Mouse (Mus musculus): ENCODE results near the gene Abcg8. TPM values are rescaled to one million over a fixed set of nuclear protein-coding genes. Genes with fewer than 3 reads are reported as not detected.

The Abcg8 gene
- 0.40 and 0.44 TPM in 2 replicates for polyA plus RNA-seq (2015; fragmentation: Nextera tagmentation; extraction: Ambion mirVana)

DNA sequence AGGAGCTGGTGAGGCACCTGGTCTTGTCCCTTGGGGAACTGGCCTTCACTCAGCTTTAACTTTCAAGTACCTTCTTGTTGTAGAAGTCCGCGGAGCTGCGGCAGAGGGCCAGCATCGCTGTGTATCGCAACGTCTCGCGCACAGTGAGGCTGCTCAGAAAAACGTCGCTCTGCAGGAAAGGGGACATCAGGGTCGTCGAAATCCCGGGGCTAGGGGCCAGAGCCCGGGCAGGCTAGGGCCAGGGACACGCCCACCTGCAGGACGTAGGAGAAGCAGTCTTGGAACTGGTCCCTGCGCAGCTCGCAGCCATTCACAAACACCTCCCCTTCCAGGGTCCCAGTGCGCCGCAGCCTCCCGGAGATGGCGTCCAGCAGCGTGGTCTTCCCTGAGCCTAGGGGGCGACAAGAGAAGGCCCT, at the start of gene Abcg8:
TSS of gene Abcg8 (plus strand) at position 352 of the 416 bp plus-strand sequence.
- H3K9ac ChIP-seq: no peak within 1 kb of the TSS
- H3K9me3 ChIP-seq (replicated peaks): no peaks in the 10 kb centered on the region
- peak within 1 kb of the TSS; percentile 57 for H3K4me2 ChIP-seq
- peaks cover 40% of the 10 kb centered on the region for H3K27me3 ChIP-seq
- H3K4me1 ChIP-seq (replicated peaks): no peaks in the 10 kb centered on the region
- ATAC-seq (ENCODE audit: low read depth) (no peak), DNase-seq (no peak)
- peak within 1 kb of the TSS; percentile 27 for H3K4me3 ChIP-seq (replicated peaks)
- 2% methylated on average over 24 of the region's 24 CpGs for WGBS (ENCODE audit: insufficient replicate concordance)
- no peak within 1 kb of the TSS for H3K27ac ChIP-seq
- H3K36me3 ChIP-seq: no peaks in the 10 kb centered on the region

DNA sequence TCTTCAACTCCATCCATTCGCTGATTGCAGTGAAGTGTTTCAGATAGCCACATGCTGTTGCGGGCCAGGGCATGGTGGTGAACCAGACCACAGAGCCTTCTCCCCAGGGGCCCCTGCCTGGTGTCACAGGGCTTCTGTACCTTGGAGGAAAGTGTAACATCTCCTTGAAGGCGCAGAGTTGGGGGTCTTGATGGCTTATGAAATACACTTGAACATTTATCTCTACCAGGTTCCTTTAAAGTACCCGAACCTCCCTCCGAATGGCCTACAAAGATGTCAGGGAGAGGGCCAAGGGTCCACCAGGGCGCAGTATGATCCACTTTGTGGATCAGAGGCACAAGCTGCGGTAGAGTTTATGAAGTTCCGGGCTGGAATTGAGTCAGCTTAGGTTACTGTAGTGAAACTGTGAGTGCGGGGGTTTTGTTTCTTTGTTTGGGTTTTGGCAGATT, 49.2 kb upstream of the Abcg8 start:
- DNase-seq (no peak), ATAC-seq (ENCODE audit: low read depth) (no peak)
- Histone ChIP-seq H3K4me1 (replicated peaks) (peaks cover 9% of the 10 kb centered on the region; the same call in 1 of the 2 replicates), H3K9ac (no peak overlapping the region), H3K9me3 (replicated peaks) (no peaks in the 10 kb centered on the region), H3K4me3 (replicated peaks) (peak overlapping the region; percentile 52), H3K27me3 (no peaks in the 10 kb centered on the region), H3K36me3 (no peaks in the 10 kb centered on the region), H3K4me2 (peak overlapping the region; percentile 67), H3K27ac (no peak overlapping the region)
- WGBS (ENCODE audit: insufficient replicate concordance): 44% methylated on average over 9 of the region's 9 CpGs

DNA sequence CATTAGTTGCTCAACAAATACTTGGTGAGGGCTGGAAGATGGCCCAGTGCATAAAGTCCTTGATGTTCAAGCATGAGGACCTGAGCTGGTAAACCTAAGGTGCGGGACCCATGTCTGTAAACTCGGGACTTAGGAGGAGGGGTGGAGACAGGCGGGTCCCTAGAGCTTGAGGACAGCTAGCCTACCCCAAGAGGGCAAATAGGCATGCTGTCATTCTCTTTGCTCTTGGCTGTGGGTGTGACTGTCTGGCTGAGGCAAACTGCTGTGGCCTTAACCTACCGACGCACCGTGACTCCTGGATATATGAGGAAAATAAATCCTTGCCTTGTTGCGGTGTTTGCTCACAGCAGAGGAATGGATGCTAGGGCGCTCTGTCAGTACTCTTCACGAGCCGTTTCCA, 48.4 kb upstream of the Abcg8 start:
- WGBS (ENCODE audit: insufficient replicate concordance): 71% methylated on average over 10 of the region's 10 CpGs

DNA sequence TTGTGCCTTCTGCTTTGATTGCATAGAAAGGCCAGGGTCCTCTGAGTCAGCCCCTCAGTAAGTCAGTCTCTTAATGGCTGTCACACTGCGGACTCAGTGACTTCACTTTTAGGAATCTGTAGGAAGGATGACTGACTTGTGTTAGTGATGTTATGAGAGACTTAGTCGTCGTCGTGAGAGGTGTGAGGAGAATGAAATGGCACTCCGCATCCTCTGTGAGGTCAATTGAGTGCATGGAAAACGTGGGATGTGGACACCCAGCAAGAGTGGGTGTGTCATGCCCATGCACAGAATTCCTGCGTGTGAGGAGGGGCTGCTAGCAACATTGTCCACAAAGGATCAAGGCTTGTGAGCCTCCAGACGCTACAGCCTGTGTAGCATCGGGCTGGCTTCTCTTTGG, 47.5 kb upstream of the Abcg8 start:
- no peaks in the 10 kb centered on the region for H3K27me3 ChIP-seq
- WGBS (ENCODE audit: insufficient replicate concordance): 69% methylated on average over 9 of the region's 9 CpGs
- peaks cover 9% of the 10 kb centered on the region; the same call in 1 of the 2 replicates for H3K4me1 ChIP-seq (replicated peaks)
- H3K9ac ChIP-seq: no peak overlapping the region
- H3K36me3 ChIP-seq: no peaks in the 10 kb centered on the region
- no peak for DNase-seq
- H3K27ac ChIP-seq: no peak overlapping the region
- no peaks in the 10 kb centered on the region for H3K9me3 ChIP-seq (replicated peaks)
- ATAC-seq (ENCODE audit: low read depth): no peak
- no peak overlapping the region for H3K4me3 ChIP-seq (replicated peaks)
- no peak overlapping the region for H3K4me2 ChIP-seq

More for the DNA sequence above, 48.4 kb upstream of the Abcg8 start:
- H3K4me1 ChIP-seq (replicated peaks): peaks cover 9% of the 10 kb centered on the region; the same call in 1 of the 2 replicates
- H3K27me3 ChIP-seq: no peaks in the 10 kb centered on the region
- ATAC-seq (ENCODE audit: low read depth) (no peak), DNase-seq (no peak)
- no peak overlapping the region for H3K27ac ChIP-seq
- no peaks in the 10 kb centered on the region for H3K36me3 ChIP-seq
- H3K9me3 ChIP-seq (replicated peaks): no peaks in the 10 kb centered on the region
- H3K4me2 ChIP-seq: no peak overlapping the region
- H3K4me3 ChIP-seq (replicated peaks): no peak overlapping the region
- no peak overlapping the region for H3K9ac ChIP-seq

DNA sequence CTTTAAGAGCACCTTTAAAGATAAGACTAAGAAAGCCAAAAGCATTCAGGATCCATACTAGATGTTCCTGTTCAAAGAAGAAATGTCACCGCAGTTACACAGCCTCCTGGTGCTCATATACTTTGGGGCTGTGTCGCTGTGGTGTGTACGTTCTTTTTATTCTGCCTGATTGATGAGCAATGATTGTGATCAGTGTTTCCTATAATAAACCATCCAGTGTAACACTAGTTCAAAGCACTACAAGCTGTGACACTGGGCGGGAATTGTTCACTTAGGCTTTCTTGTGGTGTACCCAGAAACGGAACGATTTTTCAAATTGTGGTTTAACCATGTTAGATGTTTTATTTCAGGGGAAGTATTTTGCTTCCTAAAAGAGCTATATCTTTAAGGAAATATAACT, 44.3 kb upstream of the Abcg8 start:
- Histone ChIP-seq H3K4me1 (replicated peaks) (peaks cover 2% of the 10 kb centered on the region; the same call in 1 of the 2 replicates), H3K4me3 (replicated peaks) (no peak overlapping the region), H3K9me3 (replicated peaks) (no peaks in the 10 kb centered on the region), H3K4me2 (no peak overlapping the region), H3K27me3 (no peaks in the 10 kb centered on the region), H3K9ac (no peak overlapping the region), H3K27ac (no peak overlapping the region), H3K36me3 (no peaks in the 10 kb centered on the region)
- DNase-seq (no peak), ATAC-seq (ENCODE audit: low read depth) (no peak)
- 72% methylated on average over 6 of the region's 6 CpGs for WGBS (ENCODE audit: insufficient replicate concordance)

DNA sequence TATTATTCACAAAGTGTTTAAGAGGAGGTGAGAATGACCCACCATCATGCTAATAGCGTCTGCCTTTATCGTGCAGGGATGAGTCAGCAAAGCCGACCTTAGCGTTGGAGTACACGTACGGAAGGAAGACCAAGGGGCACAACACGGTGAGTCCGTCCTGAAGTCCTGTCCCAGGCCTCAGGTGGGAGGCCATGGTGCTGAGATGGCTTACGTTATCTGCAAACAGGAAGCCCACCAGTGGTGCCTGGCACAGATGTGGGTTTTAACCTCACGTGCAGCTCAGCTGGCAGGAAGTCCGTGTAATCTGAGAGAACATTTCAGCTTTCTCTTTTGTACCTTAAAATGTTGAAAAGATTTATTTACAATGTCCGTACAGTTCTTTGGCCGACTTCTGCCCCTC, 42.7 kb upstream of the Abcg8 start:
- 35% methylated on average over 13 of the region's 13 CpGs for WGBS (ENCODE audit: insufficient replicate concordance)
- H3K36me3 ChIP-seq: no peaks in the 10 kb centered on the region

DNA sequence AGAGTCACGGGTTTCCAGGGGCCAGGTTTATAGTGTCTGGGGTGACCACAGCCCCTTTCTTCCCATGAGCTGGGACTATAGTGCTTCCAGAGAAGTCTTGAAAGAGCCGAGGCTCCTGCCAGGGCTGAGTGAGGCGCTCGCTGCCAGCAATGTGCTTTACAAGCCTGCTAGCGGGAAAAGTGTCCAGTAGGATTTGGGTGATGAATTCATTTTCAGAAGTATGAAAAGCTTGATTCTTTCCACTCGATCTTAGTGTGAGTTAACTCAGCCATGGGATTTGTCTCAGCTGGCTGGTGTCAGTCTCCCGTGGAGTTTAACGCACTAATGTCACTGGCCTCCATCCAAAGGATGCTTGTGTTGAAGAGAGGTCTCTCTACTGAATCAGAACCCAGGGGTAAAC, 39.8 kb upstream of the Abcg8 start:
- no peaks in the 10 kb centered on the region for H3K27me3 ChIP-seq
- H3K27ac ChIP-seq: no peak overlapping the region
- H3K9ac ChIP-seq: no peak overlapping the region
- WGBS (ENCODE audit: insufficient replicate concordance): 68% methylated on average over 8 of the region's 8 CpGs
- H3K4me2 ChIP-seq: no peak overlapping the region
- no peaks in the 10 kb centered on the region for H3K4me1 ChIP-seq (replicated peaks)
- no peaks in the 10 kb centered on the region for H3K9me3 ChIP-seq (replicated peaks)
- no peaks in the 10 kb centered on the region for H3K36me3 ChIP-seq
- no peak overlapping the region for H3K4me3 ChIP-seq (replicated peaks)
- ATAC-seq (ENCODE audit: low read depth) (no peak), DNase-seq (no peak)

More for the DNA sequence above, 42.7 kb upstream of the Abcg8 start:
- no peaks in the 10 kb centered on the region for H3K9me3 ChIP-seq (replicated peaks)
- no peak for DNase-seq
- H3K4me1 ChIP-seq (replicated peaks): no peaks in the 10 kb centered on the region
- H3K27ac ChIP-seq: no peak overlapping the region
- H3K4me2 ChIP-seq: no peak overlapping the region; the same call in 1 of the 2 replicates
- no peak overlapping the region for H3K4me3 ChIP-seq (replicated peaks)
- no peaks in the 10 kb centered on the region for H3K27me3 ChIP-seq
- ATAC-seq (ENCODE audit: low read depth): no peak
- H3K9ac ChIP-seq: no peak overlapping the region

DNA sequence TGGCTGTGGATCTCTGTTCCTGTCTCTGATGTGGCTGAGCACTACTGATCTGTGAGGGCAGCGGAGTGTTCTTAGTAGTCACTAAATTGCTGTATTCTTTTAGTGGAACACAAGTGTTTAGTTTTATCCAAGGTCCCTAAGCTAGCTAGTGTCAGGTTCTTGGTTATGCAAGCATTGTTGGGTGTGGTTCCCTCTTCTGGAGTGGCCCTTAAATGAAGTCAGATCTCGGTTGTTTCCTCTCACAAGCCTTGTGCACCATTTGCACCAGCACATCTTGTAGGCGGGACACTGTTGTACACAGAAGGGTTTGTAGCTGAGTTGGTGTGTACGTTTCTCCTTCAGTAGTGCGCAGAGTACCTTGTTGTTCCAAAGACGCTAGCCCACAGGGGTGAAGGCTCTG, 38.1 kb upstream of the Abcg8 start:
- ATAC-seq (ENCODE audit: low read depth) (no peak), DNase-seq (no peak)
- no peak overlapping the region for H3K9ac ChIP-seq
- H3K4me3 ChIP-seq (replicated peaks): no peak overlapping the region
- H3K27me3 ChIP-seq: no peaks in the 10 kb centered on the region
- H3K9me3 ChIP-seq (replicated peaks): no peaks in the 10 kb centered on the region
- no peak overlapping the region for H3K4me2 ChIP-seq
- H3K4me1 ChIP-seq (replicated peaks): no peaks in the 10 kb centered on the region
- WGBS (ENCODE audit: insufficient replicate concordance): 71% methylated on average over 6 of the region's 6 CpGs
- no peak overlapping the region for H3K27ac ChIP-seq
- no peaks in the 10 kb centered on the region for H3K36me3 ChIP-seq

DNA sequence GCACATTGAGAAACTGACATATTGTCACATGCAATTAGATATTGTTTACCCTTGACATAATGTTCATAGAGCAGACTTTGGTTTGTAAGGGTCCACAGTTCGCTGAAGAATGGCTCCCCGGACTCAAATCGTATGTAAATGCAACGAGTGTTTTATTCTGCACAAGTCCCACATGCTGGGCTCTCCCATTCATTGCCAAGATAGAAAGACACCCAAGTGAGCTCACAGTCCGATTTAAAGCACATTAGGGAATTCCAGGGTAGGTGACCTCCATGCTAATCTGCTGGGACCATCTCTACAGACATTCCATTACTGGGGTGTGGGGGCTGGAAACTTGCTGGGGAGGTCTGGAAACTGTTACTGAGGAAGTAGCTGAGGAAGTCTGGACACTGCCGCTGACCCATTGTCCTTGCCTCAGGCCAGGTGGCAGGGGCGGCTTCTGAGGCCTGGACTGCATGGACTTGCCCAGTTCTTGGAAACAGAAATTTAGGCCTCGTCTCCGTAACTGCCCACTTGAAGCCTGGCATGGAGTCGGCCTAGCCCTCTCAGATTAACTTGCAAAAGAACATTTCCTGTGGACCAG, 36.2 kb upstream of the Abcg8 start:
- H3K9ac ChIP-seq: no peak overlapping the region

DNA sequence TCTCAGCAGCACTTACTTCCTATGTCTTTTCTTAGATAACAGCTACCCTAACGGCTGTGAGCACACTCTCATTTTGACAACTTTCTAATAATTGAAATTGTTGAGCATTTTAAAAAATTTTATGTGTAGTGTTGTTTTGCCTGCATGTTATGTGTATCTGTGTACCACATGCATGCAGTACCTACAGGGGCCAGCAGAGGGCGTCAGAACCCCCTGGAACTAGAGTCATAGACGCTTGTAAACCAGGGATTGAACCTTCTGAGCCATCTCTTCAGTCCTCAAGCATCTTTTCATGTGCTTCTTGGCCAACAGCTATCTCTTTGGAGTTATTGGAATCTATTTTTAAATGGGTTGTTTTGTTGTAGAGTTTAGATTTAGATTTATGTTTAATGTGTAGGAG, 34.2 kb upstream of the Abcg8 start:
- Histone ChIP-seq H3K36me3 (no peaks in the 10 kb centered on the region), H3K27ac (no peak overlapping the region), H3K9ac (no peak overlapping the region), H3K9me3 (replicated peaks) (no peaks in the 10 kb centered on the region), H3K4me3 (replicated peaks) (no peak overlapping the region), H3K4me1 (replicated peaks) (peaks cover 6% of the 10 kb centered on the region; the same call in 1 of the 2 replicates), H3K27me3 (no peaks in the 10 kb centered on the region), H3K4me2 (no peak overlapping the region)
- no peak for ATAC-seq (ENCODE audit: low read depth)
- WGBS (ENCODE audit: insufficient replicate concordance): 20% methylated on average over 3 of the region's 3 CpGs
- DNase-seq: no peak

More for the DNA sequence above, 36.2 kb upstream of the Abcg8 start:
- H3K9me3 ChIP-seq (replicated peaks): no peaks in the 10 kb centered on the region
- DNase-seq (no peak), ATAC-seq (ENCODE audit: low read depth) (no peak)
- no peaks in the 10 kb centered on the region for H3K36me3 ChIP-seq
- WGBS (ENCODE audit: insufficient replicate concordance): 65% methylated on average over 10 of the region's 10 CpGs
- no peaks in the 10 kb centered on the region for H3K4me1 ChIP-seq (replicated peaks)
- no peaks in the 10 kb centered on the region for H3K27me3 ChIP-seq
- no peak overlapping the region for H3K4me2 ChIP-seq
- H3K4me3 ChIP-seq (replicated peaks): no peak overlapping the region
- no peak overlapping the region for H3K27ac ChIP-seq

DNA sequence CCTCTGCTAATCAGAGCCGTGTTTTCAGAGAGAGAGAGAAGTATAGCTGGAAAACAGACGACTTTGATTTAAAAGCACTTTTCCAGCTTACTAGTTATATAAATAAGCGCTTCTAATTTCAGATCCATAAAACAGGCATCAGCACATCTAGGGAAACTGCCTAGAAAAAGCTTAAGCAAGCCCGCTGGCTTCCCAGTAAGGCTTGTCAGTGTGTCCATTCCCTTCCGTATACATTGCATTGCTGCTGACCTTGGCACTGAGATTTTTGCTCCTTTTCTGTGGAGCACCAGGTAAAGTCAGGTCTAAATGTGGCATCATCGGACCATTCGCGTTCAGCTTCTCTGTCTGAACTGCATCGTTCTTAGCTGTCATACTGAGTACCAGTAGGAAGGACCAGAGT, 33.8 kb upstream of the Abcg8 start:
- Histone ChIP-seq H3K36me3 (no peaks in the 10 kb centered on the region), H3K4me1 (replicated peaks) (peaks cover 9% of the 10 kb centered on the region; the same call in 1 of the 2 replicates), H3K4me2 (no peak overlapping the region), H3K9me3 (replicated peaks) (no peaks in the 10 kb centered on the region), H3K27me3 (no peaks in the 10 kb centered on the region), H3K27ac (no peak overlapping the region), H3K9ac (no peak overlapping the region), H3K4me3 (replicated peaks) (no peak overlapping the region)
- ATAC-seq (ENCODE audit: low read depth): no peak
- 79% methylated on average over 9 of the region's 9 CpGs for WGBS (ENCODE audit: insufficient replicate concordance)
- no peak for DNase-seq
